Mouse (Mus musculus) midbrain, embryonic 13.5 days (tissue): ENCODE data around the gene Rab3a. TPM values are rescaled to one million over a fixed set of nuclear protein-coding genes. Genes with fewer than 3 reads are reported as not detected.

Source experiments
- ATAC-seq: fragments of 200-750 bp; cut with Nextera tagmentation; 2 replicates; pipeline ENCODE4 v1.8.0; 2017; ENCODE audit warnings: mild to moderate bottlenecking, moderate TSS enrichment, moderate library complexity
- H3K27ac ChIP-seq: fragments of 300-500 bp; sonication (generic); 2 replicates; pipeline ENCODE4 v1.5.1; 2015; ENCODE audit warnings: inconsistent platforms, mild to moderate bottlenecking, moderate library complexity
- H3K27me3 ChIP-seq: fragments of 300-500 bp; sonication (generic); 2 replicates; pipeline ENCODE4 v1.6.1; 2015; ENCODE audit warnings: mild to moderate bottlenecking, inconsistent platforms
- H3K36me3 ChIP-seq: fragments of 300-500 bp; sonication (generic); 2 replicates; pipeline ENCODE4 v1.6.1; 2015; ENCODE audit warnings: mild to moderate bottlenecking, inconsistent platforms
- H3K4me1 ChIP-seq: fragments of 300-500 bp; sonication (generic); replicated peaks from 2 replicates; pipeline ENCODE4 v1.6.1; 2015; ENCODE audit warnings: inconsistent platforms
- H3K4me2 ChIP-seq: fragments of 300-500 bp; sonication (generic); replicated peaks from 2 replicates; pipeline ENCODE4 v1.6.1; 2015; ENCODE audit warnings: moderate library complexity, mild to moderate bottlenecking, inconsistent platforms
- H3K4me3 ChIP-seq: fragments of 300-500 bp; sonication (generic); replicated peaks from 2 replicates; pipeline ENCODE4 v1.5.1; 2015; ENCODE audit warnings: mild to moderate bottlenecking, inconsistent platforms
- H3K9ac ChIP-seq: fragments of 300-500 bp; sonication (generic); replicated peaks from 2 replicates; pipeline ENCODE4 v1.6.1; 2015; ENCODE audit warnings: mild to moderate bottlenecking, inconsistent platforms
- H3K9me3 ChIP-seq: fragments of 300-500 bp; sonication (generic); 2 replicates; pipeline ENCODE4 v1.6.1; 2016; ENCODE audit warnings: mild to moderate bottlenecking, inconsistent platforms
- WGBS: fragments of 180-500 bp; shearing (Covaris S2); methylation state at CpG from one replicate; pipeline ENCODE4 v1.1.7; 2015; 5-methylcytosine and 5-hydroxymethylcytosine counted together
- polyA plus RNA-seq: library from polyadenylated mRNA; unstranded; fragments of >200 nt; fragmentation: Nextera tagmentation; extraction: Ambion mirVana; gene quantifications from 2 replicates; pipeline ENCODE4 v1.2.1, GENCODE M21; 2015

Gene Rab3a
- polyA plus RNA-seq, 1 experiment from 2014 or later: 261 TPM

- ATAC-seq: no peak
- Histone ChIP-seq H3K36me3 (peaks cover 74% of the 10 kb centered on the region), H3K4me1 (peaks cover 45% of the 10 kb centered on the region), H3K4me2 (no peak overlapping the region), H3K4me3 (no peak overlapping the region), H3K9me3 (no peaks in the 10 kb centered on the region), H3K9ac (no peak overlapping the region), H3K27me3 (peaks cover 15% of the 10 kb centered on the region), H3K27ac (no peak overlapping the region)
- 92% methylated on average over 7 of the region's 7 CpGs for WGBS
These were observed 16.7 kb downstream of the Rab3a start for GRCm38 (mm10) chr8:70771217-70771616.

GRCm38 (mm10) chr8:70772075-70772474 is 17.6 kb downstream of the Rab3a start:
- Histone ChIP-seq H3K9me3 (no peaks in the 10 kb centered on the region), H3K27me3 (peaks cover 8% of the 10 kb centered on the region), H3K27ac (no peak overlapping the region), H3K36me3 (peaks cover 74% of the 10 kb centered on the region), H3K4me1 (peaks cover 36% of the 10 kb centered on the region), H3K4me2 (no peak overlapping the region), H3K4me3 (no peak overlapping the region), H3K9ac (no peak overlapping the region)
- no peak for ATAC-seq
- 96% methylated on average over 13 of the region's 13 CpGs for WGBS

- no peak for ATAC-seq
- H3K27ac ChIP-seq: 0 out of 2 replicates have a peak overlapping the region, but pooled peaks have one; percentile 60
- peaks cover 41% of the 10 kb centered on the region for H3K4me1 ChIP-seq
- H3K27me3 ChIP-seq: peaks cover under 1% of the 10 kb centered on the region; the same call in 1 of the 2 replicates
- no peak overlapping the region for H3K4me2 ChIP-seq
- no peak overlapping the region for H3K4me3 ChIP-seq
- peak overlapping the region; percentile 98 for H3K9ac ChIP-seq
- 92% methylated on average over 9 of the region's 9 CpGs for WGBS
- no peaks in the 10 kb centered on the region for H3K9me3 ChIP-seq
- peaks cover 69% of the 10 kb centered on the region for H3K36me3 ChIP-seq
These were observed 18.4 kb downstream of the Rab3a start for GRCm38 (mm10) chr8:70772890-70773289.

GRCm38 (mm10) chr8:70773410-70773809 is 18.9 kb downstream of the Rab3a start:
- no peak overlapping the region for H3K4me3 ChIP-seq
- peaks cover 46% of the 10 kb centered on the region for H3K4me1 ChIP-seq
- no peaks in the 10 kb centered on the region for H3K27me3 ChIP-seq
- peak overlapping the region; percentile 98 for H3K9ac ChIP-seq
- H3K36me3 ChIP-seq: peaks cover 68% of the 10 kb centered on the region
- H3K4me2 ChIP-seq: peak overlapping the region; percentile 21
- H3K9me3 ChIP-seq: no peaks in the 10 kb centered on the region
- ATAC-seq: no peak
- 81% methylated on average over 5 of the region's 5 CpGs for WGBS
- H3K27ac ChIP-seq: peak overlapping the region; percentile 60; the same call in 1 of the 2 replicates

- Histone ChIP-seq H3K27me3 (no peaks in the 10 kb centered on the region), H3K9me3 (no peaks in the 10 kb centered on the region), H3K4me3 (0 out of 2 replicates have a peak overlapping the region, but pooled peaks have one; percentile 82), H3K9ac (peak overlapping the region; percentile 98), H3K4me2 (peak overlapping the region; percentile 21), H3K27ac (peak overlapping the region; percentile 60; the same call in 1 of the 2 replicates), H3K4me1 (peaks cover 50% of the 10 kb centered on the region), H3K36me3 (peaks cover 67% of the 10 kb centered on the region)
- 77% methylated on average over 9 of the region's 9 CpGs for WGBS
- no peak for ATAC-seq
These were observed 19.4 kb downstream of the Rab3a start for GRCm38 (mm10) chr8:70773833-70774232.

GRCm38 (mm10) chr8:70774740-70775139 is 20.3 kb downstream of the Rab3a start:
- 96% methylated on average over 18 of the region's 18 CpGs for WGBS
- Histone ChIP-seq H3K4me3 (peak overlapping the region; percentile 82), H3K4me1 (peaks cover 47% of the 10 kb centered on the region), H3K27ac (no peak overlapping the region; the same call in 1 of the 2 replicates), H3K9me3 (no peaks in the 10 kb centered on the region), H3K27me3 (no peaks in the 10 kb centered on the region), H3K4me2 (peak overlapping the region; percentile 87), H3K36me3 (peaks cover 67% of the 10 kb centered on the region), H3K9ac (peak overlapping the region; percentile 98)
- ATAC-seq: no peak

GRCm38 (mm10) chr8:70775227-70775626 is 20.7 kb downstream of the Rab3a start:
- H3K27ac ChIP-seq: no peak overlapping the region
- 84% methylated on average over 5 of the region's 5 CpGs for WGBS
- H3K9me3 ChIP-seq: no peaks in the 10 kb centered on the region
- H3K4me1 ChIP-seq: peaks cover 47% of the 10 kb centered on the region
- peak overlapping the region; percentile 82 for H3K4me3 ChIP-seq
- peaks cover 67% of the 10 kb centered on the region for H3K36me3 ChIP-seq
- peak overlapping the region; percentile 98 for H3K9ac ChIP-seq
- H3K4me2 ChIP-seq: peak overlapping the region; percentile 87
- ATAC-seq: no peak
- no peaks in the 10 kb centered on the region for H3K27me3 ChIP-seq

- H3K4me2 ChIP-seq: peak overlapping the region; percentile 87
- 3% methylated on average over 34 of the region's 34 CpGs for WGBS
- no peaks in the 10 kb centered on the region for H3K27me3 ChIP-seq
- H3K4me3 ChIP-seq: peak overlapping the region; percentile 82
- H3K4me1 ChIP-seq: peaks cover 47% of the 10 kb centered on the region
- peak overlapping the region; percentile 98 for H3K9ac ChIP-seq
- peak overlapping the region; percentile 96 for H3K27ac ChIP-seq
- H3K9me3 ChIP-seq: no peaks in the 10 kb centered on the region
- H3K36me3 ChIP-seq: peaks cover 67% of the 10 kb centered on the region
- peak; percentile 0; the same call in 1 of the 2 replicates for ATAC-seq
These were observed 21.5 kb downstream of the Rab3a start for GRCm38 (mm10) chr8:70775851-70776495.

GRCm38 (mm10) chr8:70776496-70777444 is 22.3 kb downstream of the Rab3a start, which contains the start of gene Pik3r2:
Gene Pik3r2, minus strand, starts transcription at chr8:70776713.
- peak; percentile 94 for ATAC-seq
- Histone ChIP-seq H3K9ac (peak within 1 kb of the TSS; percentile 98), H3K4me3 (peak within 1 kb of the TSS; percentile 82), H3K27ac (peak within 1 kb of the TSS; percentile 96), H3K4me2 (peak within 1 kb of the TSS; percentile 87), H3K4me1 (peaks cover 47% of the 10 kb centered on the region), H3K9me3 (no peaks in the 10 kb centered on the region), H3K36me3 (peaks cover 67% of the 10 kb centered on the region), H3K27me3 (no peaks in the 10 kb centered on the region)
- under 1% methylated on average over 94 of the region's 94 CpGs for WGBS

- peaks cover 62% of the 10 kb centered on the region for H3K36me3 ChIP-seq
These were observed 25.6 kb downstream of the Rab3a start for GRCm38 (mm10) chr8:70780093-70780492.

GRCm38 (mm10) chr8:70786291-70787050 is 32.0 kb downstream of the Rab3a start:
- ATAC-seq: no peak
- peaks cover 73% of the 10 kb centered on the region for H3K36me3 ChIP-seq

More at GRCm38 (mm10) chr8:70780093-70780492, 25.6 kb downstream of the Rab3a start:
- H3K9me3 ChIP-seq: no peaks in the 10 kb centered on the region
- H3K27me3 ChIP-seq: no peaks in the 10 kb centered on the region
- H3K27ac ChIP-seq: no peak overlapping the region
- H3K4me2 ChIP-seq: no peak overlapping the region
- H3K9ac ChIP-seq: 0 out of 2 replicates have a peak overlapping the region, but pooled peaks have one; percentile 19
- peaks cover 24% of the 10 kb centered on the region for H3K4me1 ChIP-seq
- no peak for ATAC-seq
- H3K4me3 ChIP-seq: no peak overlapping the region
- WGBS: 85% methylated on average over 11 of the region's 11 CpGs

More at GRCm38 (mm10) chr8:70786291-70787050, 32.0 kb downstream of the Rab3a start:
- Histone ChIP-seq H3K4me1 (peaks cover 16% of the 10 kb centered on the region), H3K9ac (no peak overlapping the region), H3K4me3 (no peak overlapping the region), H3K27ac (no peak overlapping the region), H3K4me2 (no peak overlapping the region), H3K9me3 (no peaks in the 10 kb centered on the region), H3K27me3 (peaks cover 12% of the 10 kb centered on the region; the same call in 1 of the 2 replicates)
- WGBS: 86% methylated on average over 25 of the region's 25 CpGs
